Mouse (Mus musculus): Measurements from ENCODE around the gene Olfr376. TPM values are rescaled to one million over a fixed set of nuclear protein-coding genes. Genes with fewer than 3 reads are reported as not detected.

Gene Olfr376
- not detected in 2 replicates for polyA plus RNA-seq (2021; fragmentation: Nextera tagmentation)
- long read RNA-seq, experiment 1 = 0 reads
- long read RNA-seq, experiment 2 = 0 reads

DNA sequence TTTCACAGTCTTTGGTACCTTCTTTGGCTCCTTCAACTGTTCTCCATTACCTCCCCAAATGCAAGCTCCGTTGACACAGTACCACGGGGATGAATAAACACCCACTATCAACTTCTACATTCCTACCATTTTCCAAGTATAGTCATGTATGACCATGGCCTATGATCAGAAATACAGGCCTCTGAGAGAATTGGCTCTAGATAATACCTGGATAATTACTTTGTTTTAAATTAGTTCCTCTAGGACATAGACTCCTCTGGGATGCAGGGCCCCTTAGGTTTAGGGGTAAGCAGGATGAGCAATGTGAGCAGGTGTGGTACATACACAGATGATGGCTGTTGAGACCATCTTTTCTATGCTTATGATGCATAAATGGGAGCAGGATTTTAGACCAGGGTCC is at the start of gene Olfr376:
Gene Olfr376, plus strand, starts transcription at position 301 of the 400 bp plus-strand sequence.

DNA sequence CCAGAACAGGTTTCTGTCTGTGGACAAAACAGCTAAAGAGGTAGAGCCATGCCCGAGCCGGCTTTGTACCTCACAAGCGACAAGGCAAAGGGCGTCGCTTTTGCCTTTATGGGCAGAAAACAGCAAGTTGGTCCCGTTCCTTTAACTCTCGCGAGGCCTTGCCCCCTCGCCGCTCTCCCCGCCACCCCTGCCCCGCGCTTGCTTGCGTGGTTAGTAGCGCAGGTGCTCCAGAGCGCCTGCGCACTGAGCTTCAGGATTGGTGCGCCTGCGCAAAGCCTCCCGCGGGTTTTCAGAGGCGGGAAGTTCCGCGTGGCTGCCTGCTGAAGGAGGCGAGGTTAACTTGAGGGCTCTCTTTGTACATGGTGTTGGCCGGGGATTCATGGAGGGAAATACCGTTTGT is 41.6 kb upstream of the Olfr376 start, which contains the start of the genes Aspa, Gm49340 and Spata22:
Gene Aspa, minus strand, starts transcription at position 155 of the 400 bp plus-strand sequence.
Gene Gm49340, plus strand, starts transcription at position 300 of the 400 bp plus-strand sequence.
Gene Spata22, plus strand, starts transcription at position 300 of the 400 bp plus-strand sequence.

DNA sequence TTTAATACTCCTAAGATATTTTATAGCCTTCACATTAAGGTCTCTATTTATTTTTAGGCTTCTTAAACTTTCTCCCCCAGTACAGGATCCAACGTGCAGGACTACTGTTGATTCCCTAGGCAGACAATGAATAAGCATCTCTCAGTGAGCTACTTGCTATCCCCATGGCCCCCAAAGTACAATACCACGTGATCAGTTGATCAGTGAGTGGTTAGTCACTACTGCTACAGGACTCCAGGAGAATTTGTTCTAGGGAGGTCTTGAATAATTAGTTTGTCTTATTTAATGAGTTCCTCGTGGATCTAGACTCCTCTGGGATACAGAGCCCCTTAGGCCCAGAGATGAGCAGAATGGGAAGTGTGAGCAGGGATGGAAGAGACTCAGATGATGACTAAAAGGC is 20.6 kb upstream of the Olfr376 start, which contains the start of gene Olfr20:
Gene Olfr20, plus strand, starts transcription at position 301 of the 400 bp plus-strand sequence.

GRCm38 (mm10) chr11:73399514-73399913 is 28.5 kb downstream of the Olfr376 start, which contains the start of gene Olfr1:
Gene Olfr1, minus strand, starts transcription at chr11:73399614.

Other genes with a start within 250 kb of the Olfr376 start
- 0.09 and 0.11 TPM in 2 replicates for gene Haspin, start 233.0 kb upstream of the Olfr376 start, polyA plus RNA-seq (2021; fragmentation: Nextera tagmentation)
- gene P2rx5, start 210.8 kb upstream of the Olfr376 start, polyA plus RNA-seq (2021; fragmentation: Nextera tagmentation) = 0.35 and 0.81 TPM in 2 replicates
- gene Emc6, start 194.2 kb upstream of the Olfr376 start, polyA plus RNA-seq (2021; fragmentation: Nextera tagmentation) = 70.0 and 84.2 TPM in 2 replicates
- gene Tax1bp3, start 194.2 kb upstream of the Olfr376 start, polyA plus RNA-seq (2021; fragmentation: Nextera tagmentation) = 10.2 and 11.4 TPM in 2 replicates
- gene Ctns, start 172.2 kb upstream of the Olfr376 start, polyA plus RNA-seq (2021; fragmentation: Nextera tagmentation) = 4.9 and 5.3 TPM in 2 replicates
- gene Shpk, start 171.8 kb upstream of the Olfr376 start, polyA plus RNA-seq (2021; fragmentation: Nextera tagmentation) = 1.3 and 1.4 TPM in 2 replicates
- gene Trpv1, start 137.0 kb upstream of the Olfr376 start, polyA plus RNA-seq (2021; fragmentation: Nextera tagmentation) = not detected in 2 replicates
- gene Trpv3, start 103.9 kb upstream of the Olfr376 start, polyA plus RNA-seq (2021; fragmentation: Nextera tagmentation) = 0.10 and 0.16 TPM in 2 replicates
- 21.8 and 41.0 TPM in 2 replicates for gene Aspa, start 41.6 kb upstream of the Olfr376 start, polyA plus RNA-seq (2021; fragmentation: Nextera tagmentation)
- not detected in 2 replicates for gene Gm49340, start 41.5 kb upstream of the Olfr376 start, polyA plus RNA-seq (2021; fragmentation: Nextera tagmentation)
- gene Spata22, start 41.5 kb upstream of the Olfr376 start, polyA plus RNA-seq (2021; fragmentation: Nextera tagmentation) = not detected in 2 replicates
- gene Olfr20, start 20.5 kb upstream of the Olfr376 start, polyA plus RNA-seq (2021; fragmentation: Nextera tagmentation) = not detected in 2 replicates
- not detected in 2 replicates for gene Olfr1, start 28.4 kb downstream of the Olfr376 start, polyA plus RNA-seq (2021; fragmentation: Nextera tagmentation)
- not detected in 2 replicates for gene Olfr378, start 57.2 kb downstream of the Olfr376 start, polyA plus RNA-seq (2021; fragmentation: Nextera tagmentation)
- not detected in 2 replicates for gene Olfr380, start 86.3 kb downstream of the Olfr376 start, polyA plus RNA-seq (2021; fragmentation: Nextera tagmentation)
- gene Olfr381, start 120.4 kb downstream of the Olfr376 start, polyA plus RNA-seq (2021; fragmentation: Nextera tagmentation) = not detected in 2 replicates
- not detected in 2 replicates for gene Olfr382, start 146.0 kb downstream of the Olfr376 start, polyA plus RNA-seq (2021; fragmentation: Nextera tagmentation)
- not detected in 2 replicates for gene Olfr385, start 221.8 kb downstream of the Olfr376 start, polyA plus RNA-seq (2021; fragmentation: Nextera tagmentation)
- gene Olfr384, start 227.3 kb downstream of the Olfr376 start, polyA plus RNA-seq (2021; fragmentation: Nextera tagmentation) = not detected in 2 replicates

All from left cerebral cortex, adult 6 months (tissue).